Mouse (Mus musculus) megakaryocyte, embryonic 14.5 days (primary cell): ENCODE results near the gene Pfkfb4.

ENCODE experiments used
- FLI1 ChIP-seq: IDR thresholded peaks from 2 replicates; pipeline ENCODE4 v1.6.1; 2012; ENCODE audit warnings: low read length, inconsistent platforms, mixed read lengths
- GATA1 ChIP-seq: IDR thresholded peaks from 3 replicates; pipeline ENCODE4 v1.6.1; 2012; ENCODE audit warnings: mixed read lengths, low read length, inconsistent platforms, borderline replicate concordance

DNA sequence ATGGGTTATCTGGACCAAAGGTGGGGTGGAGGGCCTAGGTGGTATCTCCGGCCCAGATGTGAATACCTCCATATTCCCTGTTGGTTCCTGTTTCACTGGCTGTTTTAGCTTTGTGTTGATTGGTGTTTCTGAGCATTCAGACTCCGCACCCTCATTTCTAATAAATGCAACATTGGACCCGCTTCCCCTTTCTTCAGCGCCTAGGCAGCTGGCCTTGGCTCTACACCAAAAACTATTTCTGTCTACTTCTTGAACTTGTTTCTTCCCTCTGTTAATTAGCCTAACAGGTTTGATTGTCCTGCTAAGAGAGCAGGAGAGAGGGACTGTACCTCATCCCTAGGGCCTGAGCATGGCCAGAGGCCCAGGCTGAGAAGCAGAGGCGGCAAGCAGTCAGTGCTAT is 66.0 kb downstream of the Pfkfb4 start:
- TF ChIP-seq GATA1, result no peak
- no peak for TF ChIP-seq FLI1
